In genomic region chr8:8661103-8661758, GRCm38 (mm10) we compare ENCODE assay signal across 8 mouse cellular contexts. TPM values are rescaled to one million over a fixed set of nuclear protein-coding genes. Genes with fewer than 3 reads are reported as not detected.
DNase-seq lines count a peak whose midpoint lies in the region; ATAC-seq and TF ChIP-seq lines count a peak whose summit lies in the region.

Efnb2 (minus strand) TSS chr8:8661242.

- no peaks in the 10 kb centered on the region for H3K27me3 ChIP-seq in hindbrain, embryonic 16.5 days (replicated peaks; ENCODE audit: control insufficient read depth, insufficient read depth, low read length)

- no peaks in the 10 kb centered on the region for H3K36me3 ChIP-seq in hindbrain, embryonic 16.5 days (ENCODE audit: control insufficient read depth, insufficient read depth, low read length)

- ATAC-seq in activated CD4-positive, CD25-positive, alpha-beta regulatory T cell, adult 4 months, result peak; percentile 82
- peak; percentile 71 for ATAC-seq in common myeloid progenitor, adult 5-6 weeks (replicated peaks; ENCODE audit: low read depth, poor library complexity, severe bottlenecking)
- ATAC-seq in hindbrain, embryonic 16.5 days, result peak; percentile 95

- peak within 1 kb of the TSS; percentile 66 for H3K4me2 ChIP-seq in hindbrain, embryonic 16.5 days (ENCODE audit: low read length)

- no peaks in the 10 kb centered on the region for H3K9me3 ChIP-seq in hindbrain, embryonic 16.5 days (ENCODE audit: control insufficient read depth, low read length)

- intact Hi-C loops in gastrocnemius, adult 2 months (cut with DNase I), result loop anchor here (5.0 kb wide), 2 partner anchors 331 to 434 kb away; no protein-coding TSS in a partner anchor

- H3K27ac ChIP-seq in gastrocnemius, adult 2 months, result peak within 1 kb of the TSS; percentile 89
- H3K27ac ChIP-seq in hindbrain, embryonic 16.5 days (ENCODE audit: low read depth, low read length), result peak within 1 kb of the TSS; percentile 90

- WGBS in hindbrain, embryonic 16.5 days, result under 1% methylated on average over 57 of the region's 70 CpGs

- peak; percentile 97 for DNase-seq in gastrocnemius, adult 2 months
- DNase-seq in left cerebral cortex, adult 11 months (ENCODE audit: low spot score), result peak; percentile 96
- peak; percentile 97 for DNase-seq in lung, postnatal 36 days
- peak; percentile 97 for DNase-seq in retina, embryonic 14.5 days (ENCODE audit: low spot score)
- peak; percentile 96 to 97 for DNase-seq in thymus, postnatal 36 days

- H3K9ac ChIP-seq in hindbrain, embryonic 16.5 days (ENCODE audit: low read depth, low read length), result peak within 1 kb of the TSS; percentile 94

- peak; percentile 9; the same call in 1 of the 2 replicates for TF ChIP-seq CTCF in gastrocnemius, adult 2 months (IDR thresholded peaks at IDR 0.05)

- H3K4me1 ChIP-seq in hindbrain, embryonic 16.5 days (ENCODE audit: control insufficient read depth, insufficient read depth, low read depth, low read length), result peaks cover 13% of the 10 kb centered on the region

- H3K4me3 ChIP-seq in gastrocnemius, adult 2 months, result peak within 1 kb of the TSS; percentile 82
- H3K4me3 ChIP-seq in hindbrain, embryonic 16.5 days (ENCODE audit: low read length), result peak within 1 kb of the TSS; percentile 99

RNA-seq across cellular contexts. Expression of gene Efnb2, which starts in this region (rescaled TPM):
- polyA plus RNA-seq in activated CD4-positive, CD25-positive, alpha-beta regulatory T cell, adult 4 months (2017; shearing (Covaris generic)), result under 1 TPM in 1 of 2 experiments, not detected in 1; 0.07 TPM
- 0.09 and 0.39 TPM in 2 replicates for total RNA-seq in common myeloid progenitor, adult 5-6 weeks (2017)
- 1 to 10 TPM; 5.7 to 6.6 TPM for total RNA-seq in gastrocnemius, adult 2 months (2021)
- polyA plus RNA-seq in hindbrain, embryonic 16.5 days (2015; fragmentation: Nextera tagmentation; extraction: Ambion mirVana), result 9.6 and 16.8 TPM in 2 replicates

Comparison
In these comparisons a context has a peak if more than half of its experiments do, and no peak if none do; other contexts are left out.
1. Peak in every context shown above with its lines: DNase-seq, ATAC-seq, H3K4me3 ChIP-seq and H3K27ac ChIP-seq.
2. Peak in ATAC-seq in activated CD4-positive, CD25-positive, alpha-beta regulatory T cell, adult 4 months; RNA of the gene not detected or under 1 TPM.
3. Peak in ATAC-seq in common myeloid progenitor, adult 5-6 weeks; RNA of the gene not detected or under 1 TPM.